Mouse (Mus musculus) right cerebral cortex, postnatal 14 days (tissue): ENCODE data around the gene Gm37240.

ENCODE experiments used
- DNase-seq: peaks from one replicate; pipeline ENCODE4 v3.0.0; 2022

Gm37240 gene

DNA sequence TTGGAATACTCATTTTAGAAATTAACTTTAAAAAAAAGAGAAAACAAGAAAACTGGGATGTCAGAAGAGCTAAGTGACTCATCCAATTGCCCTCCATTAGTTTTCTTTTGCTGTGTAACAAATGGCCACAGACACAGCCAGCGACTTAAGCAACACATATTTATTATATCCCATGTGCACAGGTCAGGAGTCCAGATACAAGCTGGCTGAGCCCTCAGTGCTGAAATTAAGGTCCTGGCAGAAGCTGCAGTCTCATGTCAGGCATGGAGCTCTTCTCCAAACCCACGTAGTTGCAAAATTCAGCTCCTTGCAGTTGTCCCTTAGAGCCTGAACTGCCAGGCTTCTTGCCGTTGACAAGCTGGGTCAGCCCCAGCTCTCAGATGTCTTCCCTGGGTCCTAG lies 504.0 kb downstream of the Gm37240 start:
- DNase-seq = no peak

- DNase-seq = peak; percentile 16
Observed at GRCm38 (mm10) chr3:85378703-85379395, 508.5 kb downstream of the Gm37240 start.

- peak; percentile 26 for DNase-seq
Observed at GRCm38 (mm10) chr3:85377946-85378702, 509.2 kb downstream of the Gm37240 start.

GRCm38 (mm10) chr3:85377505-85377904 lies 509.8 kb downstream of the Gm37240 start:
- no peak for DNase-seq

DNA sequence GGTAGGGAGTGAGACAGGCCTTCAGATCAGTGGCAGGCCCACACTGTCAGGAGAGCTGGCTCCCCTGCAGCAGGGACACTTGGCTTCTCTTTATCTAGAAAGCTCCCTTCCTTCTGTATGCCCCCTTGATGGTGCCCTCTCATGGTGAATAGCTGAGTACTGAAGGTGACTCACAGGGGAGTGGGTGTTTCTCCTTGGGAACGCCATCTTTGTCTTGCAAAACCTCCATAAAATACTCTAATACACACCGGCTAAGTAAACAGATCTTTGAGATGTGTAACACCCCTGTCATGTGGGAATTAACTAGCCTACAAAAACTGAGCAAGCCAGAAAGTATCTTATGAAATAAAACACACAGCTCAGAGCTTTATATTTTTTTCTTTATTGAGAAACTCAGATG lies 510.8 kb downstream of the Gm37240 start:
- no peak for DNase-seq

GRCm38 (mm10) chr3:85373039-85373438 lies 514.3 kb downstream of the Gm37240 start:
- no peak for DNase-seq

DNA sequence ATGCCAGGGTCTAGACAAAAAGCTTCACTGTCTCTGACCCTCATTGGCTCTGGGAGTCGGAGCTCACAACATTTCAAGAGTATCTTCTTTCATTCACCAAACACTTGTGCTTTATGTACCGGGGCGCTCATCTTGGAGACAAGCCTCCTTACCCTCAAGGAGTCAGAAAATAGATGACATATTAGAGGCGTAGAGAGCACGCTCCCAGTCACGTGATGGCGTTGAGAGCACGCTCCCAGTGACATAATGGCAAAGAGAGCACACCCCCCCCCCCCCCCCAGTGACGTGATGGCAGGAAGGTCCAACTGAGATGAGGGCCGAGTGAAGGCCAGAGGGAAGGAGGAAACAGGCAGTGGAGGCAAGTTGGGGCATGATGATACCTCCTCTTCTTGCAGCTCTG lies 517.5 kb downstream of the Gm37240 start:
- DNase-seq = no peak

- no peak for DNase-seq
Observed at GRCm38 (mm10) chr3:85369157-85369556, 518.2 kb downstream of the Gm37240 start.

DNA sequence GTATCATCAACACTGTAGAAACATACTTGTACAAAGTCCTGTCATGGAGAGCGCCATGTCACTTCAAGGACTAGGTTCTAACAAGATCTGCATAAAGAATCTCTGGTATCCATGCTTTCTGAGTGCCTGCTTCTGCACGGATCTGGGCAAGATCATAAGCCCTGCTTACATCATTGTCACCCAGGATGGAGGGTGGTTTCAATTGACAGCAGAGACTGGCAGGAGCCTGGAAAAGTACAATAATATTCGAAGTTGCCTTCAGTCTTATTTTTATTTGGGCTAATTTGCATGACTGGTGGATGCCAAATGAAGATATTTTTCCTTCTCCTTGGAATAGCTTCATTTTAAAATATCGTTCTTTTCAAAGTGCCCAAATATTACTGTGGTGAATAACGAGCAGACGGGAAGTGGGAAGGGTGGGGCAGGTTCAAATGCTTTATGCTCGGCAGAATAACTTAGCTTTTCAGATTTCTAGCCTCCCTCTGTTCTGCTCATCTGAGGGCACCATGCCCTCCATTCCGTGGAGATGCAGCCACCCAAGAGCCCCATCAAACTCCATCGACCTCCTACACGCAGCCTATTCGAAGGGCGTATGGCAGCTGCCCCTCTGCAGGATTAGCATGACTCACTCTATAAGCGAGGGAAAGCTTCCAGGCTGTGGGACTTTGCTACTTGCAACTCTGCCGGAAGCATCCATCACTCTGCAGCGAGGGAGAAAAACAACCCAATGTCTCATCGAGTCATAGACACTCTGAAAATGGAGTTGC lies 518.8 kb downstream of the Gm37240 start:
- DNase-seq = peak; percentile 31

GRCm38 (mm10) chr3:85364591-85365343 lies 522.6 kb downstream of the Gm37240 start:
- DNase-seq = no peak

- DNase-seq = no peak
Observed at GRCm38 (mm10) chr3:85362883-85363282, 524.4 kb downstream of the Gm37240 start.

DNA sequence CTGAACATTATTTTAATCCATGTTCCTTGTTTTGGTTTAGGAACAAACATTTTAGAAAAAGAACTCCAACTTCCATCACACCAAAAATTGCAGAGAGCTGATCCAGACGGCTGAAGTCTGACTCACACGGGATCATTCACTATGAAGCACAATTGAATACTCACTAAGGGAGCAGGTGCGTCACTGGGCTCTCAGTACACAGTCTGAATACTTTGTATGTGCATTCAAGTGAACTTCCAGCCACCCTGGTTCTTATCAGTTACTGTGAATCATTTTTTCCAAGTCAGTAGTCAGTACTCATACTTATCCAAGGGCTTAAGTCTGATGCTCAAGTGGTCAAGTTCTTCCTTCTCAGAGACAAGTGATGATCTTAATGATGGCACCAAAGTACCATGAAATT lies 530.9 kb downstream of the Gm37240 start:
- no peak for DNase-seq

GRCm38 (mm10) chr3:85348021-85348420 lies 539.3 kb downstream of the Gm37240 start:
- no peak for DNase-seq

- DNase-seq = no peak
Observed at GRCm38 (mm10) chr3:85341103-85341860, 546.0 kb downstream of the Gm37240 start.

- DNase-seq = no peak
Observed at GRCm38 (mm10) chr3:85340491-85340890, 546.8 kb downstream of the Gm37240 start.

DNA sequence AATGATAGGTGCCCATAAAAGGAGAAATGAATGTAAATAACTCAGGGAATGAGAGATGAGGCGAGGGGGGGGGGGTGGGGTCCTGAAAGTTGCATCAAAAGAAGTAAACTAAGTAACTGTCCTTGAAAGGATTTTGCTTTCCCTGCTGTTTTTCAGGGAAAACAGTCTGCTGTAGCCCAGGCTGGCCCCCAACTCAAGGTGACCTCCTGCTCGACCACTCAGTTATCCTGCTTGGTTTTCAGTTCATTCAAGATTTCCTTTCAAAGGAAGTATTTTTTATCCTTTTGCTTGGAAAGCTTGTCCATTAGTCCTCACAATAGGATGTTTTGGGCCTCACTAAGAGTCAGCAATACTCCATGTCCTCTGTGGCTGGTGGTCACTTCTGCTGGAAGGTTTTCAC lies 547.4 kb downstream of the Gm37240 start:
- DNase-seq = no peak

DNA sequence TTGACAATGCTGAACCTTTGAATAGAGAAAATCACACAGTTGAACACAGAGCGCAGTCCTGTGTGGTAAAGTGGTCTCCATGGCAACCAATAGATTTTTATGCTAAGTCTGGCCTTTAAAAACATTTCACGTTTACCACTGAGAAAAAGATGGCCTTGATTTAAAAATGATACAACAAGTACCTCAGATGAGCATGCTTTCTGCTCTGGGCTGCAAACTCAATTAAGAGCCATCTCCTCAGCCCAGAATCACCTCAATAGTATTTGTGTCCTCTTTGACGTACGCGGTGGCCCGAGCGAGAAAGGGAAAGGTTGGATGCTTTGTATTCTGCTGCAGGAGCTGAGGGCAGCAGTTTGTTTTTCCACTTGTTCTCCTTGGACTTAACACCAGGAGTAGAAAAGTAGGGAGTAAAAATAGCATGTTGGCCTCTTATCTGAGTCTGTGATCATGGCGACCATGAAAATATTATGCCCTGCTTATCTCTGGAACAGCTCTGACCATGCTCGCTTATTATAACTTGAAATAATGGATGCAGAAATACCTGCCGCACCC lies 548.0 kb downstream of the Gm37240 start:
- DNase-seq = no peak

GRCm38 (mm10) chr3:85338755-85339095 lies 548.6 kb downstream of the Gm37240 start:
- DNase-seq = no peak

DNA sequence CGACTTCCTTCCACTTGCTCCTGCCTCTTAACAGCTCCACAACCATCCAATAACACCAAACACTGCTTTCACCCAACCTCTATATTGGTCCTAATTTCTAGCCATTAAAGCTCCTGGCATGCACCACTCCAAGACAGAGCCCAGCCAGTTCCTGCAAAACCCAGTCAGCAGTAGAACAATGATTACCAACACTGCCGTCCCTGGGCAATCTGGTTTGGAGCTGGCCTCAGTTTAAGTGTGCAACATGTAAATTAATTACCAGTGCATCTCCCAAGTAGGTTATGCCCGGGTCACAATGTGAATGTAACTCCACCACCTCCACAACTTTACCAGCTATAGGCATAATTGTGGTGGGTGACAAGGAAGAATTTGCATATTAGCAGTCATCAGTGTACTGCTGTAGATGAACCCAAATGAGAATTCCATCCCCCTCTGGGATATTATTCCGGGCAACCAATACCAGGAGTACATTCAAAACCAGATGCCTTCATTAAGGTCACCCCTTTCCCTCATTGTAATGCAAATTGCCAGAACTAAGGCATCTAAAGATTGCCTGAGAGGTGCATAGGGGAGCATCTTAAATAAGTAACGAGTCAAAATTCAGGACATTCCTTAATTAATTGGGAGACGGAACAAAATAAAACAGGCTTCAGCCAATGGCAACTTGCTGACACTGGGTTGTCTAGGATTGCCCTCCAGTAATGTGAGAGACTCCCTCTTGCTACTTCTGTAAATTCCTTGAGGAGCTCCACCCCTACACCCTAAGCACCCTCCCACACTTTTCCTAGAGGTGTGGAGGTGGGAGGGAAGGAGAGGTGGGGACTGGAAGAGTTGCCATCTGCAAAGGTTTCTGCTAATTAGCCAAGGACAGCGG lies 549.2 kb downstream of the Gm37240 start:
- no peak for DNase-seq

- DNase-seq = no peak
Observed at GRCm38 (mm10) chr3:85335517-85335916, 551.8 kb downstream of the Gm37240 start.

DNA sequence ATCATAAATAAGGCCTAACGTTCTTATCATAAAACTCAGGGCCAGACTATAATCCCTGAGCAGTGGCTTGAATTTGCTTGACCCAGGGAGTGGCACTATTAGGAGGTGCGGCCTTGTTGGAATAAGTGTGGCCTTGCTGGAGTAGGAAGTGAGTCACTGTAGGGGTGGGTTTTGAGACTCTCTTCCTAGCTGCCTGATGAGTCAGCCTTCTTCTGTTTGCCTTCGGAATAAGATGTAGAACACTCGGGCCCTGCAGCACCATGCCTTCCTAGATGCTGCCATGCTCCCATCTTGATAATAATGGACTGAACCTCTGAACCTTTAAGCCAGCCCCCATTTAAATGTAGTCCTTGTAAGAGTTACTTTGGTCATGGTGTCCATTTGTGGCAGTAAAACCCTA lies 555.0 kb downstream of the Gm37240 start:
- no peak for DNase-seq
